Mouse (Mus musculus): Measurements from ENCODE around the gene Spsb1. TPM values are rescaled to one million over a fixed set of nuclear protein-coding genes. Genes with fewer than 3 reads are reported as not detected.

Gene Spsb1
- polyA plus RNA-seq, 1 experiment from 2014 or later = 7.7 TPM

DNA sequence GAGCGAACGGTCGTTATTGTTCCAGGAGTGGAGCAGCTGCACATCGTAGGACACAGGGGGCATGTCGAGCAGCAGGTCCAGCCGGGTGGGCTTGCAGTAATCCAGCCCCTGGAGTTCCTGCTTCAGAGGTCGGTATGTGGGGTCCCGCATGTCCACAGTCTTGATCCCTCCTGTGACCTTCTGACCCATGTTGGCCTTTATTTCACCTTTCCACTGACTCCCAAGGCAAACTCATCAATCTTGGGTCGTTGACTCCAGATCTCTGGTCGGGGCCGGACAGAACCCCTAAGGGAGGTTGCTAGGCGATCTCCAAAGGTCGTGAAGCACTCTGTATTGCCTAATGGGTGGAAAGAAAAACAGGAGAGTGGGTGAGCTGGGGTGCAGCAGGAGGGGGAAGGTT, 47.9 kb downstream of the Spsb1 start:
- H3K4me3 ChIP-seq (replicated peaks) = no peak overlapping the region
- WGBS = 27% methylated on average over 13 of the region's 13 CpGs
- no peaks in the 10 kb centered on the region for H3K27me3 ChIP-seq (replicated peaks)
- H3K27ac ChIP-seq (replicated peaks) = no peak overlapping the region
- H3K36me3 ChIP-seq = no peaks in the 10 kb centered on the region
- no peaks in the 10 kb centered on the region for H3K9me3 ChIP-seq (replicated peaks)
- no peak overlapping the region for H3K9ac ChIP-seq (replicated peaks)
- H3K4me2 ChIP-seq = no peak overlapping the region
- peaks cover 16% of the 10 kb centered on the region; the same call in 1 of the 2 replicates for H3K4me1 ChIP-seq
- ATAC-seq (ENCODE audit: low FRiP score) = no peak

DNA sequence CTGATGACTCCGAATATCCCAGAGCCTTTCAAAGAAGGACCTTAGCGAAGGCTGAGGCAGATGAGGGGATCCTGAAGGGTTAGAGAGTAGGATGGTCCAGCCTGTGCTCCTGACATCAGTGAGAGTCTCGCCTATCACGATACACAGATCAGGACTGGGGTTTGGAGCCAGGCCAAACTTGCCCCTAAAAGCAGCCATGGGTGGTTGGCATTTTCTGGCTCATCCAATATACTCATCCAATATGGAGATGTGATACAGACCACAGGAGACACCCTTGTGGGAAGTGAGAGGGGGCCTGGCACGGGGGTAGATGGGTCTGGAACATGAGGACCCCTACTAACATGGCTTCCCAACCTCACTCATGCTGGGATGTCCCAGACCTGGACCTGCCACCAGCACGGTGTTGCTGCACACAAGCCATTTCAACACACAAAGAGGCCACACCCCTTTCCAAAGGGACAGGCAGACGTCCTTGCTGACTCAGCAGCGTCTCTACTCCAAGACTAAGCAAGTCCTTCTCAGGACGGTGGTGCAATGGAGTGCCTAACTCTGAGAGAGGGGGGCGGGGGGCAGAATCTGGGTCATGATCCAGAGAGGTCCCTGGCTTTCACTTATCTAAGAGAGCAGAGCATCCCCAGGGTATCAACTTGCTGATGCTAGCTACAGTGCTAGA, 49.4 kb downstream of the Spsb1 start:
- H3K27ac ChIP-seq (replicated peaks) = no peak overlapping the region
- H3K4me2 ChIP-seq = no peak overlapping the region
- peaks cover 17% of the 10 kb centered on the region; the same call in 1 of the 2 replicates for H3K4me1 ChIP-seq
- H3K9ac ChIP-seq (replicated peaks) = no peak overlapping the region
- no peaks in the 10 kb centered on the region for H3K27me3 ChIP-seq (replicated peaks)
- ATAC-seq (ENCODE audit: low FRiP score) = no peak
- H3K9me3 ChIP-seq (replicated peaks) = no peaks in the 10 kb centered on the region
- no peak overlapping the region for H3K4me3 ChIP-seq (replicated peaks)
- H3K36me3 ChIP-seq = no peaks in the 10 kb centered on the region
- 90% methylated on average over 10 of the region's 10 CpGs for WGBS

DNA sequence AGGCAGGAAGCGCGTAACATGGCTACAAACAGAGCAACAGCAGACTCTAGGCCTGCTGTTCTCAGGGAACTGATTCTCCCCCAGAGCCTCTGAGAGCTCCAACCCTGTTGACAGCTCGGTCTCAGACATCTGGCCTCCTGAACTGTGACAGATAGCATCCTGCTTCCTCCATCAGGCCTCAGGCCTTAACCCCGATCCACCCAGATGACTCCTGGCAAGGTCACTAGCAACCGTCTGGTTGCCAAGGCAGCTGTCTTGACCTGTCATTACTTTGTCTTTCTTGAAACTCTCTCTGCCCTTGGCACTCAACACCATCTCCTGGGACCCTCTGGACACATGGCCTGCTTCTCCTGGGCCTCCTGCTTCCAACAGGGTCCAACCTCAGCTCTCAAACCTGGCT, 51.8 kb downstream of the Spsb1 start:
- Histone ChIP-seq H3K27ac (replicated peaks) (no peak overlapping the region), H3K4me1 (peaks cover 11% of the 10 kb centered on the region; the same call in 1 of the 2 replicates), H3K9me3 (replicated peaks) (no peaks in the 10 kb centered on the region), H3K4me3 (replicated peaks) (no peak overlapping the region), H3K9ac (replicated peaks) (no peak overlapping the region), H3K27me3 (replicated peaks) (no peaks in the 10 kb centered on the region), H3K4me2 (no peak overlapping the region), H3K36me3 (no peaks in the 10 kb centered on the region)
- 70% methylated on average over 5 of the region's 5 CpGs for WGBS
- ATAC-seq (ENCODE audit: low FRiP score) = no peak

DNA sequence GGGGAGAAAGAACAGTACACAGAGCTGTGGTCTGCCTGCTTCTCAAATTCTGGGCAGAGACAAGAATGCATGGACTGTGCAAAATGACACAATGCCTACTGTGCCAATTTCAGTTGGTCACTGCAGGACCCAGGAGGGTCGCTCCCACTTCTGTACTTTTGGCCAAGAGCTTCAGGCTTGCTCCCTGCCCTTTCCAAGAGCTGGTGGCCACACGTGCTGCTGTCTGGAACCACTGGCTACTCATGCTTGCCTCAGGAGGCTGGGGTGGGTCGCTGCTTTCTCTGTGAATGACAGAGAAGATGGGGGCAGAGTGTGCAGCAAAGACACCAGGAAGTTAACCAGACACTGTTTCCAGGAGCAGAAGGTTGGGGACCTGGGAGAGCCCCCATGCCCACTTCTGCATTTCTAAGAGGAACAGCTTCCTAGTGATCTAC, 53.5 kb downstream of the Spsb1 start:
- Histone ChIP-seq H3K4me2 (no peak overlapping the region), H3K27ac (replicated peaks) (no peak overlapping the region), H3K9me3 (replicated peaks) (no peaks in the 10 kb centered on the region), H3K4me3 (replicated peaks) (no peak overlapping the region), H3K36me3 (no peaks in the 10 kb centered on the region), H3K9ac (replicated peaks) (no peak overlapping the region), H3K4me1 (0 out of 2 replicates have a peak, but pooled peaks cover 7% of the 10 kb centered on the region), H3K27me3 (replicated peaks) (no peaks in the 10 kb centered on the region)
- ATAC-seq (ENCODE audit: low FRiP score) = no peak
- 68% methylated on average over 3 of the region's 3 CpGs for WGBS

DNA sequence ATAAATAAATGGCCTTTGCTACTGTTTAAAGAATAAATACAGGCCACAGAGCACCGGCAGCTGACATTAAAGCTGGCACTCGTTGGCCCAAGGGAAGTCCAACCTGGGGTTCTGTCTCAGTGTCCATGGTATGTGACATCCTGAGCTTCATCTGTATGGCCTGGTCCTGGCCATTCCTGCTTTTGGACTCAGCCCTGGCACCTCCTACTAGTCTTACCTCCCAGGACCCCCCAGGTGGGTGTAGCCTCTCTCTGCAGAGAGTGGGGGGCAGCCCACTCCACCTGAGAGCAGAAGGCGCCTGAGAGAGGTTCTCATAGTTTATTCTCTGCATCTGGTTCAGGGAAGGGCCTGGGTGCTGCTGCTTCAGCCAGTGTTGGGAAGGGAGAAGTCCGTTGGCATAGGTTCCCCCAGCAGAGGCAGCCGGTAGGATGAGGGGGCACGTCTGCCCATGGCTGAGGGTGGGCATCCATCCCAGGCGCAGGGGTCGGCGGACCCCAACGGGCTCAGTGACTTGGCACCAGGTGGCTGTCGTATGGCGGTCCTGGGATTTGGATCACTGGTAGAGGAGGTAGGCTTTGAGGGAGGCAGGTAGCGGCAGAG, 57.1 kb downstream of the Spsb1 start:
- H3K27ac ChIP-seq (replicated peaks) = no peak overlapping the region
- H3K4me3 ChIP-seq (replicated peaks) = no peak overlapping the region
- H3K27me3 ChIP-seq (replicated peaks) = no peaks in the 10 kb centered on the region
- H3K4me1 ChIP-seq = peaks cover 28% of the 10 kb centered on the region
- H3K36me3 ChIP-seq = no peaks in the 10 kb centered on the region
- H3K4me2 ChIP-seq = no peak overlapping the region
- no peaks in the 10 kb centered on the region for H3K9me3 ChIP-seq (replicated peaks)
- ATAC-seq (ENCODE audit: low FRiP score) = no peak
- 91% methylated on average over 13 of the region's 13 CpGs for WGBS
- H3K9ac ChIP-seq (replicated peaks) = no peak overlapping the region

DNA sequence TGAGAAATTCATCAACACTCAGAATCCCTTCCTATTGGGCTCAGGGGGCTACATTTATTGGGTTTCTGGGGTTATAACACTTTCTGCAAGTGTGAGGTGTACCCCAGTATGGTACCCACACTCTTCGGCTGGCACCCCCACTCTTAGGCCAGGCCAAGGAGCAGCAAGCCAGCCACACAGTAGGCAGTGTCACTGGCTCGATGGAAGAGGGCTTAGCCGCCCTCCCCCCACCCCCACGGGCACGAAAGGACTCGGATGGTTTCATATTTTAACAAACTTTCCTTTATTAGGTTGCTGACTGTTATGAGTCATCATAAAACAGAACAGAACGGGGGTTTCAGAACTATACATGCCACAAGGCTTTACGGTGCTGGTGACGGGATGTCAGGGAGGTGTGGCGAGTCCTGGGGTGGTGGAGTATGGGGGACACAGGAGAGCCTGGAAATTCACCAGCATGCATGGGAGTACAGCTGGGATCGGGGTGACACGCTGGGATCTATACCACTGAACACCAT, 58.8 kb downstream of the Spsb1 start:
- no peak for ATAC-seq (ENCODE audit: low FRiP score)

DNA sequence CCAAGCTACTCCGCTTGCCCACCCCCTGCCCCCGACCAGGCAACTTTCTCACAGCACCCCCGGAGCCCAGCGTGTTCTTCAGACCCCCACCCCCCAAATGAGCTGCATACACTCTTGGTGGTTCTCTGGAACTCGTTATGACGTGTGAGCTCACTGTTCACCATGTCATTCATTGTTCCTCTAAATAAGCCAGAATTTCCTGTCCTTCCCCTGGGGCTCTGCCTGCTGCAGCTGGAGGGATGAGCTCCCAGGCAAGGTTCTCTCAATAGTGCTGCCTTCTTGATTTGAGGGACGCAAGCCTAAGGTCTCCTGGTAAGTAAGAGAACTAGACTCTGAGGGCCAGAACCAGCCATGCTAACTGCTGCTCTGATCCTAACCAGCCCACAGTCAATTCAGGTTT, 59.6 kb downstream of the Spsb1 start:
- H3K4me1 ChIP-seq = peaks cover 38% of the 10 kb centered on the region
- no peaks in the 10 kb centered on the region for H3K9me3 ChIP-seq (replicated peaks)
- ATAC-seq (ENCODE audit: low FRiP score) = no peak
- no peaks in the 10 kb centered on the region for H3K36me3 ChIP-seq
- WGBS = 64% methylated on average over 7 of the region's 7 CpGs
- H3K4me3 ChIP-seq (replicated peaks) = no peak overlapping the region
- H3K4me2 ChIP-seq = no peak overlapping the region
- H3K27ac ChIP-seq (replicated peaks) = no peak overlapping the region
- H3K27me3 ChIP-seq (replicated peaks) = no peaks in the 10 kb centered on the region
- no peak overlapping the region for H3K9ac ChIP-seq (replicated peaks)

More for the DNA sequence above, 58.8 kb downstream of the Spsb1 start:
- Histone ChIP-seq H3K9me3 (replicated peaks) (no peaks in the 10 kb centered on the region), H3K4me2 (no peak overlapping the region), H3K27me3 (replicated peaks) (no peaks in the 10 kb centered on the region), H3K27ac (replicated peaks) (no peak overlapping the region), H3K9ac (replicated peaks) (no peak overlapping the region), H3K36me3 (no peaks in the 10 kb centered on the region), H3K4me3 (replicated peaks) (no peak overlapping the region), H3K4me1 (peaks cover 32% of the 10 kb centered on the region)
- WGBS = 75% methylated on average over 12 of the region's 12 CpGs

DNA sequence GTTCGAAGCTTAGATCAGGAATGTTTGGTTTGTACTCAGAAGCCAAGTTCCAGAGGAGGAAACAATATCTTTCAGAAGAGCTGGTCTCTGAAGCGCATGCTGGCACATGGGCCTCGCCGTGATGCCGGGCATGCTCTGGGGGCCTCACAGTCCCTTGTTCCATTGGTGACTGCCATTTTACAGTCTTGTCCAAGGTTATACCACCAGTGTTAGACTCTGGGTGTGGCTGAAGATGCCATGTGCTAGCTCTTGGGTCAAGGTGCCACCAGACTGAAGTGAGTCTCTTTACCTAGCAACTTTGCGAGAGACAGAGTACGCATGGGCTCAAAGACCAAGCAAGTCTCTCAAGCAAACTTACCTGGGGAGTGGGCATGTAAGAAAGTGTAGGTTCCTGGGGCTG, 60.5 kb downstream of the Spsb1 start:
- no peaks in the 10 kb centered on the region for H3K9me3 ChIP-seq (replicated peaks)
- ATAC-seq (ENCODE audit: low FRiP score) = no peak
- no peaks in the 10 kb centered on the region for H3K27me3 ChIP-seq (replicated peaks)
- H3K36me3 ChIP-seq = no peaks in the 10 kb centered on the region
- H3K4me1 ChIP-seq = peaks cover 47% of the 10 kb centered on the region
- no peak overlapping the region for H3K4me3 ChIP-seq (replicated peaks)
- WGBS = 90% methylated on average over 7 of the region's 7 CpGs
- no peak overlapping the region for H3K9ac ChIP-seq (replicated peaks)
- H3K27ac ChIP-seq (replicated peaks) = peak overlapping the region; percentile 58; the same call in 1 of the 2 replicates
- no peak overlapping the region for H3K4me2 ChIP-seq

DNA sequence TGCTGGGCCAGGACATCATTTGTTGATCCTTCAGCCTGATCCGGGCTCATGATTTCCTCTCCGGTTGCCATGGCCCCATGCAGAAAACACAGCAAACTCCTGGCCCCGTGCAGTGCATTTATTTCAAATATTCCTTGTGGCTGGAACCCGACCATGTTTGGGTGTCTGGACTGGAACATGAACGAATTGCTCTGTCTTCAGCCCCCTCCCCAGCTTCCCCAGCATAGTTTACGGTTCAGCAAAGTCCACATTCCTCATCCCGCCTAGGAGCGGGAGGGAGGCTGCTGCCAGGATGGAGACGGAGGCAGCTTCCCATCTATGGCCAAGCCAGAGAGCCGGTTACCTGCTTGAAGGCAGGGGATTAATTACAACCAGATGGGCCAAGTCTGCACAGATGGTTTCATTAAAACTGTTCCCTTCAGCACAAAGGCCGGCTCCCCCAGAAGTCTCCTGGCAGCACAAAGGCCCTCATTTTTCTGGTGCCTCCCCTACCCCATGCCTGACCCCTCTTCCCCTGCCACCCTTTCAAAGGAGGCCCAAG, 61.2 kb downstream of the Spsb1 start:
- H3K4me2 ChIP-seq = no peak overlapping the region
- H3K36me3 ChIP-seq = no peaks in the 10 kb centered on the region
- 13% methylated on average over 11 of the region's 11 CpGs for WGBS
- H3K4me1 ChIP-seq = peaks cover 53% of the 10 kb centered on the region
- no peaks in the 10 kb centered on the region for H3K27me3 ChIP-seq (replicated peaks)
- H3K27ac ChIP-seq (replicated peaks) = peak overlapping the region; percentile 58
- no peak for ATAC-seq (ENCODE audit: low FRiP score)
- H3K4me3 ChIP-seq (replicated peaks) = no peak overlapping the region
- no peak overlapping the region for H3K9ac ChIP-seq (replicated peaks)
- H3K9me3 ChIP-seq (replicated peaks) = no peaks in the 10 kb centered on the region

DNA sequence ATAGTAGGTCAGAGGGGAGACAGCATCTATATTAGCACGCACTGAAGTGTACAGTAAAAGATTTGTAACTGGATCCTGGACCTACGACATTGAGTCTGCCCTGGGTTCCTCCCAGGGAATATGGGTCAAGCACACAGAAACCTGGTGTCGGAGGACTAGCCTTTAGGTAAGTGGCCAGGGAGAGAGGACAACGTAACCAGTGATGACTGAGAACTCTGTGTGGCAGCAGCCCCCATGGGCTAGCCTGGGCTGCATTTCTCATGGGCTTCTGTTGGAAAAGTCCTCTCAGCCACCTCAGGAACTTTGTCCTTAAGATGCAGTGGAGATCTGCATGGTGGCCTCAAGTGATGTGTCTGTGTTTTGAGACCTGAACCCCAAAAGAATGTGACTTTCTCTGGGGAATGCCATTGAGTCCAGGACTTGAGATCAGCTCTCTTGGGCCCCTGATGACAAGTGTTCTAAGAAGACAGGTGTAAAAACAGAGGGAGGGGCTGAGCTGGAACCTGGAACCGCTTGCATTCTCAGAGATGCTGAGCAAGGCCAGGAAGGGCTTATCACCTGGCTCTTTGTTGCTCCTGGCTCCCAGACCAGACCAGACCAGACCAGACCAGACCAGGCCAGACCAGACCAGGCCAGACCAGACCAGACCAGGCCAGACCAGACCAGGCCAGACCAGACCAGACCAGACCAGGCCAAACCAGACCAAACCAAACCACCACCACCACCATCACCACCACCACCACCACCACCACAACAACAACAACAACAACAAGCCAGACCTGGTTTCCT, 63.5 kb downstream of the Spsb1 start:
- H3K4me2 ChIP-seq = no peak overlapping the region
- WGBS = 96% methylated on average over 5 of the region's 5 CpGs
- no peaks in the 10 kb centered on the region for H3K27me3 ChIP-seq (replicated peaks)
- H3K4me1 ChIP-seq = peaks cover 62% of the 10 kb centered on the region
- no peak overlapping the region for H3K27ac ChIP-seq (replicated peaks)
- no peaks in the 10 kb centered on the region for H3K9me3 ChIP-seq (replicated peaks)
- no peak for ATAC-seq (ENCODE audit: low FRiP score)
- no peaks in the 10 kb centered on the region for H3K36me3 ChIP-seq
- no peak overlapping the region for H3K9ac ChIP-seq (replicated peaks)
- no peak overlapping the region for H3K4me3 ChIP-seq (replicated peaks)

DNA sequence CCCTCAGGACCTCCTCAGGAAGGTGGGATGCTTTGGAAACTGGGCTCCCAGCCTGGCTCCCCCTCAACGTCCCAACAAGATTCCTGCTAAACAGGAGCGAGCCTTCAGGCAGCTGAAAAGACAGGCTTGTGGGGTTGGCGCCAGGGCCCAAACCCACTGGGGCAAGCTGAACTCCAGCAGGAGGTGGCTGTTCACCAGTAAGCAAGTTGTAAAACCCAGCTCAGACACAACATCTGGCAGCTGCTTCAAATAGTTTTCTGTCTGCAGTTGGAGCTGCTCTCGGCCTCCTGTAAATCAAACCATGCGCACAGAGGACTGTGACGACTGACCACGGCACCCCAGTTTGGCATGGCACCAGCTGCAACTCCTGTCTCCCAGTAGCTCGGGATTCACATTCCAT, 64.3 kb downstream of the Spsb1 start:
- H3K9ac ChIP-seq (replicated peaks) = no peak overlapping the region

More for the DNA sequence above, 64.3 kb downstream of the Spsb1 start:
- Histone ChIP-seq H3K27ac (replicated peaks) (peak overlapping the region; percentile 74; the same call in 1 of the 2 replicates), H3K4me1 (peaks cover 60% of the 10 kb centered on the region), H3K4me3 (replicated peaks) (no peak overlapping the region), H3K9me3 (replicated peaks) (no peaks in the 10 kb centered on the region), H3K36me3 (no peaks in the 10 kb centered on the region), H3K4me2 (no peak overlapping the region), H3K27me3 (replicated peaks) (no peaks in the 10 kb centered on the region)
- WGBS = 26% methylated on average over 8 of the region's 8 CpGs
- ATAC-seq (ENCODE audit: low FRiP score) = no peak

Data from neural tube, embryonic 15.5 days (tissue).